8 mouse cellular contexts compared by ENCODE assay signal in the genomic region with DNA sequence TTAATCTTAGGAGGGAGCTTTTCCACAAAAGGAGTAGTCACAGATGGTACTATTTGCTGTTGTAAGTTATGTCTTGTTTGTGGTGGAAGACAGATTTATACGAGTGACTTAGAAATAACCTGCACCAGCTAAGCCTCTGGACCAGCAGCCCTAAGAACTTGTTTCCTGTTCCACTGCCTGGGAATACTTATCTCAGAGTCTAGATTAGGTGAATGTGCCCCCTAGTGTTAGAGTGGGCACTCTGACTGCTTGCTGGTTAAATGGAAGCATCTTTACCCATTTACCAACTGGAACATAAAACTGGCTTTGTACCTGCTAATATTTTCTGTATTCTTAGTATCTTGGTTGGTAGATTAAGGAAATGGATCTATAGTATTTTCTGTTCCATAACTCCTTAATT.
DNase-seq lines count a peak whose midpoint lies in the region; ATAC-seq and TF ChIP-seq lines count a peak whose summit lies in the region.

No protein-coding gene starts in this region.

- H3K4me2 ChIP-seq in intestine, postnatal 0 days (replicated peaks; ENCODE audit: low read depth) = no peak overlapping the region
- H3K4me2 ChIP-seq in intestine, embryonic 15.5 days (replicated peaks) = no peak overlapping the region

- no peaks in the 10 kb centered on the region for H3K36me3 ChIP-seq in intestine, postnatal 0 days (ENCODE audit: control insufficient read depth, insufficient read depth)
- H3K36me3 ChIP-seq in intestine, embryonic 15.5 days = no peaks in the 10 kb centered on the region
- peaks cover 11% of the 10 kb centered on the region; the same call in 1 of the 2 replicates for H3K36me3 ChIP-seq in E14TG2a.4 (ENCODE audit: insufficient read depth, low read length)

- TF ChIP-seq CTCF in intestine, postnatal 0 days (IDR thresholded peaks at IDR 0.05; ENCODE audit: low read depth) = peak; percentile 69
- TF ChIP-seq CTCF in E14TG2a.4 (conservative IDR thresholded peaks at IDR 0.05; ENCODE audit: low read length) = peak; percentile 41

- no peaks in the 10 kb centered on the region for H3K9me3 ChIP-seq in intestine, postnatal 0 days (ENCODE audit: control insufficient read depth)
- no peaks in the 10 kb centered on the region for H3K9me3 ChIP-seq in intestine, embryonic 15.5 days
- no peaks in the 10 kb centered on the region for H3K9me3 ChIP-seq in E14TG2a.4 (ENCODE audit: low read length)

- no peak overlapping the region for H3K4me3 ChIP-seq in intestine, postnatal 0 days (ENCODE audit: low read depth, low read length)
- no peak overlapping the region for H3K4me3 ChIP-seq in intestine, embryonic 15.5 days (replicated peaks)
- no peak overlapping the region for H3K4me3 ChIP-seq in E14TG2a.4 (replicated peaks; ENCODE audit: low read length)

- no peaks in the 10 kb centered on the region for H3K27me3 ChIP-seq in intestine, postnatal 0 days (replicated peaks; ENCODE audit: control insufficient read depth, insufficient read depth, low read length)
- no peaks in the 10 kb centered on the region for H3K27me3 ChIP-seq in intestine, embryonic 15.5 days (replicated peaks)
- H3K27me3 ChIP-seq in E14TG2a.4 (ENCODE audit: insufficient read depth, low read length) = no peaks in the 10 kb centered on the region

- 34% methylated on average over 1 of the region's 1 CpGs for WGBS in intestine, postnatal 0 days
- 29% methylated on average over 1 of the region's 1 CpGs for WGBS in intestine, embryonic 15.5 days

- DNase-seq in adipocyte (ENCODE audit: low spot score) = peak; percentile 16
- DNase-seq in lung, postnatal 25 days (ENCODE audit: low spot score) = peak; percentile 60
- DNase-seq in spleen, postnatal 14 days (ENCODE audit: low spot score in 2 of 2) = no peak
- no peak for DNase-seq in urinary bladder, adult 18-20 months (ENCODE audit: low spot score in 2 of 2)

- no peak overlapping the region for H3K27ac ChIP-seq in intestine, postnatal 0 days (ENCODE audit: low read depth, low read length)
- H3K27ac ChIP-seq in intestine, embryonic 15.5 days = no peak overlapping the region

- no peak overlapping the region for H3K9ac ChIP-seq in intestine, postnatal 0 days (ENCODE audit: low read depth, low read length)
- no peak overlapping the region for H3K9ac ChIP-seq in intestine, embryonic 15.5 days

- no peak for ATAC-seq in intestine, postnatal 0 days
- ATAC-seq in intestine, embryonic 15.5 days = no peak
- no peak for ATAC-seq in erythroid progenitor cell, adult 5-6 weeks (replicated peaks; ENCODE audit: low FRiP score, poor library complexity, severe bottlenecking)

- H3K4me1 ChIP-seq in intestine, postnatal 0 days (replicated peaks; ENCODE audit: control insufficient read depth, insufficient read depth, low read length) = no peaks in the 10 kb centered on the region
- H3K4me1 ChIP-seq in intestine, embryonic 15.5 days (replicated peaks) = no peaks in the 10 kb centered on the region
- peaks cover 12% of the 10 kb centered on the region for H3K4me1 ChIP-seq in E14TG2a.4 (replicated peaks; ENCODE audit: low read depth, low read length)

Comparison
In these comparisons a context has a peak if more than half of its experiments do, and no peak if none do; other contexts are left out.
1. DNase-seq: peak in adipocyte (single experiment) and lung, postnatal 25 days (single experiment); none in spleen, postnatal 14 days (0 of 2) and urinary bladder, adult 18-20 months (0 of 2).